Mouse (Mus musculus) neural tube, embryonic 14.5 days (tissue): ENCODE measurements at regions not wholly inside any gene's neighbourhood (a gene's known extent, or its start where the extent isn't known, plus 50 kb on each side); places are given as distances from the start of the nearest gene placed in this dataset.
A peak's percentile ranks its signal among the peaks of the same experiment; 100 is the strongest.

ENCODE experiments used
- ATAC-seq: fragments of 200-750 bp; cut with Nextera tagmentation; 2 replicates; pipeline ENCODE4 v1.8.0; 2017; ENCODE audit warnings: low read depth, mild to moderate bottlenecking, moderate TSS enrichment, moderate library complexity
- H3K27ac ChIP-seq: fragments of 300-500 bp; sonication (generic); 2 replicates; pipeline ENCODE4 v1.5.1; 2014; ENCODE audit warnings: low read depth, mild to moderate bottlenecking, control low read depth, low read length, moderate library complexity, mixed read lengths
- H3K27me3 ChIP-seq: fragments of 300-500 bp; sonication (generic); 2 replicates; pipeline ENCODE4 v1.6.1; 2014; ENCODE audit warnings: low read length; ENCODE audit not compliant: control insufficient read depth, insufficient read depth
- H3K36me3 ChIP-seq: fragments of 300-500 bp; sonication (generic); 2 replicates; pipeline ENCODE4 v1.6.1; 2014; ENCODE audit warnings: low read length, mixed read lengths; ENCODE audit not compliant: control insufficient read depth, insufficient read depth
- H3K4me1 ChIP-seq: fragments of 300-500 bp; sonication (generic); 2 replicates; pipeline ENCODE4 v1.6.1; 2014; ENCODE audit warnings: low read length; ENCODE audit not compliant: control insufficient read depth, insufficient read depth
- H3K4me2 ChIP-seq: fragments of 300-500 bp; sonication (generic); 2 replicates; pipeline ENCODE4 v1.6.1; 2014; ENCODE audit warnings: mild to moderate bottlenecking, low read depth, low read length, control low read depth
- H3K4me3 ChIP-seq: fragments of 300-500 bp; sonication (generic); 2 replicates; pipeline ENCODE4 v1.5.1; 2014; ENCODE audit warnings: low read depth, low read length, control low read depth, mixed read lengths
- H3K9ac ChIP-seq: fragments of 300-500 bp; sonication (generic); replicated peaks from 2 replicates; pipeline ENCODE4 v1.6.1; 2014; ENCODE audit warnings: low read depth, mild to moderate bottlenecking, control low read depth, low read length, mixed read lengths
- H3K9me3 ChIP-seq: fragments of 300-500 bp; sonication (generic); 2 replicates; pipeline ENCODE4 v1.6.1; 2016; ENCODE audit warnings: low read length; ENCODE audit not compliant: control insufficient read depth
- WGBS: fragments of 180-500 bp; shearing (Covaris S2); extraction: QIAGEN DNeasy Blood & Tissue Kit; methylation state at CpG from one replicate; pipeline ENCODE4 v1.1.7; 2014; 5-methylcytosine and 5-hydroxymethylcytosine counted together

DNA sequence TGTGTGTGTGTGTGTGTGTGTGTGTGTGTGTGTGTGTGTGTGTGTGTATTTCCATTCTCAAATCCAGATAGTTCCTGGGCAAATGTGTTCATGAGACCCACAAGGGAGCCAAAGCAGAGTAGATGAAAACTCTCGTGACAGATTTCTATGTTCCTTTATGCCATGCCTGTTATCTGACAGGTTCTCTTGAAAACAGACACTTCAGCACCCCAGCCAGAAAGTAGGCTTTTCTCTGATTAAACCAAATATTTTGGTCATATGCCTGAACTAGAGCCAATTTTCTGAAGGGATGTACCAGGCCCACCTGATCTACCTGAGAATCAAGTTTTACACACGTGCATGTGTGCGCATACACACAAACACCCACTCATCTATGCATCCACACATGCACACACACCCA lies 95.5 kb downstream of the Psat1 start:
- ATAC-seq, result no peak
- Histone ChIP-seq H3K9ac (no peak overlapping the region), H3K9me3 (no peaks in the 10 kb centered on the region), H3K27ac (no peak overlapping the region), H3K27me3 (no peaks in the 10 kb centered on the region), H3K4me2 (no peak overlapping the region), H3K36me3 (no peaks in the 10 kb centered on the region), H3K4me3 (no peak overlapping the region), H3K4me1 (no peaks in the 10 kb centered on the region)
- 93% methylated on average over 3 of the region's 3 CpGs for WGBS

- Histone ChIP-seq H3K9ac (no peak overlapping the region), H3K36me3 (no peaks in the 10 kb centered on the region), H3K27ac (no peak overlapping the region), H3K9me3 (no peaks in the 10 kb centered on the region), H3K4me1 (no peaks in the 10 kb centered on the region), H3K27me3 (no peaks in the 10 kb centered on the region), H3K4me2 (no peak overlapping the region), H3K4me3 (no peak overlapping the region)
- no peak for ATAC-seq
- 69% methylated on average over 2 of the region's 2 CpGs for WGBS
These were observed 96.4 kb downstream of the Psat1 start for GRCm38 (mm10) chr19:15850722-15851121.

GRCm38 (mm10) chr19:15849235-15849634 lies 97.9 kb downstream of the Psat1 start:
- no peak overlapping the region for H3K4me2 ChIP-seq
- H3K4me1 ChIP-seq, result no peaks in the 10 kb centered on the region
- no peak overlapping the region for H3K9ac ChIP-seq
- H3K27me3 ChIP-seq, result no peaks in the 10 kb centered on the region
- no peak for ATAC-seq
- no peaks in the 10 kb centered on the region for H3K36me3 ChIP-seq
- H3K27ac ChIP-seq, result no peak overlapping the region
- H3K4me3 ChIP-seq, result no peak overlapping the region
- 95% methylated on average over 4 of the region's 4 CpGs for WGBS
- no peaks in the 10 kb centered on the region for H3K9me3 ChIP-seq

GRCm38 (mm10) chr19:15838327-15838726 lies 108.8 kb downstream of the Psat1 start:
- Histone ChIP-seq H3K27me3 (no peaks in the 10 kb centered on the region), H3K4me3 (no peak overlapping the region), H3K9me3 (no peaks in the 10 kb centered on the region), H3K36me3 (no peaks in the 10 kb centered on the region), H3K4me2 (no peak overlapping the region), H3K27ac (peak overlapping the region; percentile 34; the same call in 1 of the 2 replicates), H3K9ac (no peak overlapping the region), H3K4me1 (peaks cover 24% of the 10 kb centered on the region)
- 0 out of 2 replicates have a peak, but pooled peaks have one; percentile 21 for ATAC-seq
- WGBS, result 4% methylated on average over 5 of the region's 5 CpGs

DNA sequence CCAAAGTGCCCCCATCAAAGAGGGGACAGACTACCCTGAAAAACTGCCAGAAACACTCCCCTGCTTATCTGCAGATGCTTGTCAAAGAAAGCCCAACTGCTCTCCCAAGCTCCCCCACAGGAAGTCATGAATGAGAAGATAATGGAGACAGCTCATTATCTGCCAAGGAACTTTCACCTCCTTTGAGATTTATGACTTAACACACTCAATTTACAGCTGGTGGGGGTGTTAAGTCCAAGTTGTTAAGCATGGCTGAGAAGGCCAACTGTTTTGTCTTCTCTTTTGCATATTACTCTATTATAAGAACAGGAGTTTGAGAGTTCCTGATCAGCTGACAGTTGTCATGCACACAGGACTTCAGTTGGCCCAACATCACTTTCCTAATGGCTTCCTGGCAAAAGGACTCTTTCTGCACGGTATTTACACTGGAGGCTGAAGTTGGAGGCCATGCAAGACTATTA lies 109.4 kb downstream of the Psat1 start:
- peak; percentile 29; the same call in 1 of the 2 replicates for ATAC-seq
- no peak overlapping the region for H3K9ac ChIP-seq
- H3K4me1 ChIP-seq, result peaks cover 24% of the 10 kb centered on the region
- no peak overlapping the region for H3K4me3 ChIP-seq
- H3K4me2 ChIP-seq, result 0 out of 2 replicates have a peak overlapping the region, but pooled peaks have one; percentile 27
- H3K27me3 ChIP-seq, result no peaks in the 10 kb centered on the region
- H3K27ac ChIP-seq, result peak overlapping the region; percentile 23
- WGBS, result 0% methylated on average over 1 of the region's 1 CpGs
- no peaks in the 10 kb centered on the region for H3K36me3 ChIP-seq
- no peaks in the 10 kb centered on the region for H3K9me3 ChIP-seq

- ATAC-seq, result peak; percentile 94
- H3K9me3 ChIP-seq, result no peaks in the 10 kb centered on the region
- no peak overlapping the region for H3K4me3 ChIP-seq
These were observed 110.0 kb downstream of the Psat1 start for GRCm38 (mm10) chr19:15836956-15837714.

DNA sequence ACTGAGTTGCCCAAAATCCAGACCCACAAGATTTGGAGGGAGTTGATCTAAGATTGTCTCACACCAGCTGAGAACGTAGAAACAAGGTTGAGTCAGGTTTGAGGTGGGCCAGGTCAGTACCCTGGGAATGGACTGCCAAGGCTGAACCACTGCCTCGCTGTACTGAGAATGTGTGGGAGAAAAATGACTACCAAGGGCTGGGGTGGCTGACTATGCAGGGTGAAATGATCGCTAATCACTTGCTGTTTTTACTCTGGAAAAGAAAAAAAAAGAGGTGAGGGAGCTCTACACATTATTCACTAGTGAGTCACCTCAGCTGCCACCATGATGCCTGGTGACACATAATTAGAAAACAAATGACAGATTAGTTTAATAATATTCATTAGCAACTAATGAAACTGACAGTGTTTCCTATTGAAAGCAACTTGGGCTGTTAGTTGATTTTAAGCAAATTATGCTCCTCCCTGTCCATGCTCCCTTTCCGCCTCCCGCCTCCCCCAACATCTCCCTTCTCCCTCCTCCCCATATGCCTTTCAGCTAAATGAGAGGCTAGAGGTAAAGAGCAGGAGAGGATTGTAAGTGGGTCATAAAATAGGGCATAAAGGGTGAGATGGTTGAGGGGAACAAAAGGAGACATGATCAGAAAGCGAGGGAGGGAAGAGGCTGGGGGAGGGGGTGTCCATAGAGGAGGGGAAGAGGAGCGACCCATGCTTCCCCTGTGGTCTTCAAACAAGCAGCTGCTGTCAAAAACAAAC lies 110.8 kb downstream of the Psat1 start:
- ATAC-seq, result peak; percentile 72
- H3K27ac ChIP-seq, result peak overlapping the region; percentile 52
- 11% methylated on average over 7 of the region's 7 CpGs for whole genome bisulfite sequencing

More at GRCm38 (mm10) chr19:15836956-15837714, 110.0 kb downstream of the Psat1 start:
- H3K4me1 ChIP-seq, result peaks cover 24% of the 10 kb centered on the region
- no peaks in the 10 kb centered on the region for H3K36me3 ChIP-seq
- peak overlapping the region; percentile 52 for H3K27ac ChIP-seq
- no peak overlapping the region for H3K9ac ChIP-seq
- no peaks in the 10 kb centered on the region for H3K27me3 ChIP-seq
- under 1% methylated on average over 7 of the region's 7 CpGs for WGBS
- H3K4me2 ChIP-seq, result peak overlapping the region; percentile 27; the same call in 1 of the 2 replicates

GRCm38 (mm10) chr19:15830385-15830784 lies 116.8 kb downstream of the Psat1 start:
- Histone ChIP-seq H3K4me2 (no peak overlapping the region), H3K9me3 (no peaks in the 10 kb centered on the region), H3K27me3 (no peaks in the 10 kb centered on the region), H3K27ac (no peak overlapping the region), H3K4me3 (no peak overlapping the region), H3K9ac (no peak overlapping the region), H3K36me3 (no peaks in the 10 kb centered on the region), H3K4me1 (peaks cover 3% of the 10 kb centered on the region; the same call in 1 of the 2 replicates)
- no peak for ATAC-seq

More for the DNA sequence above, 110.8 kb downstream of the Psat1 start:
- H3K9ac ChIP-seq, result no peak overlapping the region
- peaks cover 24% of the 10 kb centered on the region for H3K4me1 ChIP-seq
- H3K4me3 ChIP-seq, result no peak overlapping the region
- H3K4me2 ChIP-seq, result peak overlapping the region; percentile 27; the same call in 1 of the 2 replicates
- no peaks in the 10 kb centered on the region for H3K27me3 ChIP-seq
- no peaks in the 10 kb centered on the region for H3K36me3 ChIP-seq
- H3K9me3 ChIP-seq, result no peaks in the 10 kb centered on the region

GRCm38 (mm10) chr19:15829158-15829557 lies 118.0 kb downstream of the Psat1 start:
- no peak for ATAC-seq
- 71% methylated on average over 5 of the region's 5 CpGs for WGBS
- H3K27me3 ChIP-seq, result no peaks in the 10 kb centered on the region
- H3K27ac ChIP-seq, result no peak overlapping the region
- no peak overlapping the region for H3K4me2 ChIP-seq
- no peak overlapping the region for H3K4me3 ChIP-seq
- peaks cover 3% of the 10 kb centered on the region; the same call in 1 of the 2 replicates for H3K4me1 ChIP-seq
- no peaks in the 10 kb centered on the region for H3K36me3 ChIP-seq
- H3K9me3 ChIP-seq, result no peaks in the 10 kb centered on the region
- no peak overlapping the region for H3K9ac ChIP-seq
